Mouse (Mus musculus): ENCODE results near the gene Prrc2a. TPM values are rescaled to one million over a fixed set of nuclear protein-coding genes. Genes with fewer than 3 reads are reported as not detected.

Gene Prrc2a
- polyA plus RNA-seq, 1 experiment from 2014 or later = 244 TPM

GRCm38 (mm10) chr17:35158850-35159593 is 5.7 kb downstream of the Prrc2a start:
- no peak for ATAC-seq (ENCODE audit: insufficient number of reproducible peaks, insufficient read depth, low FRiP score, low TSS enrichment, low read depth)
- 91% methylated on average over 16 of the region's 16 CpGs for WGBS
- peaks cover 36% of the 10 kb centered on the region for H3K4me1 ChIP-seq
- H3K27me3 ChIP-seq = no peaks in the 10 kb centered on the region
- H3K4me2 ChIP-seq = no peak overlapping the region
- H3K36me3 ChIP-seq = peaks cover 90% of the 10 kb centered on the region
- no peak overlapping the region for H3K27ac ChIP-seq
- H3K4me3 ChIP-seq = no peak overlapping the region
- H3K9ac ChIP-seq = no peak overlapping the region
- H3K9me3 ChIP-seq = no peaks in the 10 kb centered on the region

GRCm38 (mm10) chr17:35157661-35158175 is 7.0 kb downstream of the Prrc2a start:
- Histone ChIP-seq H3K27me3 (no peaks in the 10 kb centered on the region), H3K9ac (no peak overlapping the region), H3K36me3 (peaks cover 100% of the 10 kb centered on the region), H3K4me2 (no peak overlapping the region), H3K4me1 (peaks cover 35% of the 10 kb centered on the region), H3K4me3 (no peak overlapping the region), H3K9me3 (no peaks in the 10 kb centered on the region), H3K27ac (no peak overlapping the region)
- no peak for ATAC-seq (ENCODE audit: insufficient number of reproducible peaks, insufficient read depth, low FRiP score, low TSS enrichment, low read depth)
- 90% methylated on average over 8 of the region's 8 CpGs for WGBS

- no peak overlapping the region for H3K4me3 ChIP-seq
- no peak overlapping the region for H3K4me2 ChIP-seq
- H3K9ac ChIP-seq = no peak overlapping the region
- peaks cover 31% of the 10 kb centered on the region for H3K4me1 ChIP-seq
- peaks cover 100% of the 10 kb centered on the region for H3K36me3 ChIP-seq
- WGBS = 92% methylated on average over 8 of the region's 8 CpGs
- no peaks in the 10 kb centered on the region for H3K27me3 ChIP-seq
- no peak for ATAC-seq (ENCODE audit: insufficient number of reproducible peaks, insufficient read depth, low FRiP score, low TSS enrichment, low read depth)
- no peak overlapping the region for H3K27ac ChIP-seq
- H3K9me3 ChIP-seq = no peaks in the 10 kb centered on the region
Measured at GRCm38 (mm10) chr17:35157254-35157653, 7.4 kb downstream of the Prrc2a start.

GRCm38 (mm10) chr17:35156461-35157200 is 8.1 kb downstream of the Prrc2a start:
- Histone ChIP-seq H3K27me3 (no peaks in the 10 kb centered on the region), H3K9ac (0 out of 2 replicates have a peak overlapping the region, but pooled peaks have one; percentile 36), H3K4me3 (no peak overlapping the region), H3K27ac (no peak overlapping the region), H3K9me3 (no peaks in the 10 kb centered on the region), H3K4me1 (peaks cover 24% of the 10 kb centered on the region), H3K36me3 (peaks cover 100% of the 10 kb centered on the region), H3K4me2 (no peak overlapping the region)
- WGBS = 89% methylated on average over 33 of the region's 33 CpGs
- no peak for ATAC-seq (ENCODE audit: insufficient number of reproducible peaks, insufficient read depth, low FRiP score, low TSS enrichment, low read depth)

- peaks cover 98% of the 10 kb centered on the region for H3K36me3 ChIP-seq
- no peaks in the 10 kb centered on the region for H3K27me3 ChIP-seq
- 90% methylated on average over 12 of the region's 12 CpGs for WGBS
- peaks cover 23% of the 10 kb centered on the region for H3K4me1 ChIP-seq
- H3K4me2 ChIP-seq = no peak overlapping the region
- no peak for ATAC-seq (ENCODE audit: insufficient number of reproducible peaks, insufficient read depth, low FRiP score, low TSS enrichment, low read depth)
- no peak overlapping the region for H3K9ac ChIP-seq
- H3K27ac ChIP-seq = peak overlapping the region; percentile 77; the same call in 1 of the 2 replicates
- H3K4me3 ChIP-seq = no peak overlapping the region
- H3K9me3 ChIP-seq = no peaks in the 10 kb centered on the region
Measured at GRCm38 (mm10) chr17:35155451-35155850, 9.2 kb downstream of the Prrc2a start.

GRCm38 (mm10) chr17:35154616-35155015 is 10.1 kb downstream of the Prrc2a start:
- Histone ChIP-seq H3K9ac (peak overlapping the region; percentile 63), H3K4me2 (peak overlapping the region; percentile 5; the same call in 1 of the 2 replicates), H3K4me1 (peaks cover 23% of the 10 kb centered on the region), H3K9me3 (no peaks in the 10 kb centered on the region), H3K4me3 (no peak overlapping the region), H3K27ac (peak overlapping the region; percentile 77), H3K36me3 (peaks cover 98% of the 10 kb centered on the region), H3K27me3 (no peaks in the 10 kb centered on the region)
- no peak for ATAC-seq (ENCODE audit: insufficient number of reproducible peaks, insufficient read depth, low FRiP score, low TSS enrichment, low read depth)
- WGBS = 73% methylated on average over 7 of the region's 7 CpGs

GRCm38 (mm10) chr17:35153931-35154330 is 10.8 kb downstream of the Prrc2a start:
- Histone ChIP-seq H3K9ac (0 out of 2 replicates have a peak overlapping the region, but pooled peaks have one; percentile 63), H3K4me2 (no peak overlapping the region), H3K9me3 (no peaks in the 10 kb centered on the region), H3K4me3 (no peak overlapping the region), H3K4me1 (peaks cover 23% of the 10 kb centered on the region), H3K27ac (peak overlapping the region; percentile 77), H3K36me3 (peaks cover 98% of the 10 kb centered on the region), H3K27me3 (no peaks in the 10 kb centered on the region)
- WGBS = 35% methylated on average over 4 of the region's 4 CpGs
- no peak for ATAC-seq (ENCODE audit: insufficient number of reproducible peaks, insufficient read depth, low FRiP score, low TSS enrichment, low read depth)

GRCm38 (mm10) chr17:35153077-35153476 is 11.6 kb downstream of the Prrc2a start:
- WGBS = 93% methylated on average over 9 of the region's 9 CpGs
- H3K4me3 ChIP-seq = no peak overlapping the region
- peaks cover 98% of the 10 kb centered on the region for H3K36me3 ChIP-seq
- H3K27ac ChIP-seq = no peak overlapping the region
- no peak overlapping the region for H3K9ac ChIP-seq
- H3K4me1 ChIP-seq = peaks cover 23% of the 10 kb centered on the region
- no peak overlapping the region for H3K4me2 ChIP-seq
- ATAC-seq (ENCODE audit: insufficient number of reproducible peaks, insufficient read depth, low FRiP score, low TSS enrichment, low read depth) = no peak
- H3K9me3 ChIP-seq = no peaks in the 10 kb centered on the region
- H3K27me3 ChIP-seq = no peaks in the 10 kb centered on the region

- ATAC-seq (ENCODE audit: insufficient number of reproducible peaks, insufficient read depth, low FRiP score, low TSS enrichment, low read depth) = no peak
- Histone ChIP-seq H3K9me3 (no peaks in the 10 kb centered on the region), H3K36me3 (peaks cover 96% of the 10 kb centered on the region), H3K9ac (no peak overlapping the region), H3K4me1 (peaks cover 23% of the 10 kb centered on the region), H3K4me3 (no peak overlapping the region), H3K4me2 (no peak overlapping the region), H3K27ac (no peak overlapping the region), H3K27me3 (no peaks in the 10 kb centered on the region)
- 93% methylated on average over 4 of the region's 4 CpGs for WGBS
Measured at GRCm38 (mm10) chr17:35152121-35152520, 12.6 kb downstream of the Prrc2a start.

- Histone ChIP-seq H3K4me1 (no peaks in the 10 kb centered on the region), H3K27me3 (no peaks in the 10 kb centered on the region), H3K36me3 (peaks cover 96% of the 10 kb centered on the region), H3K9me3 (no peaks in the 10 kb centered on the region), H3K27ac (peak overlapping the region; percentile 33; the same call in 1 of the 2 replicates), H3K9ac (no peak overlapping the region), H3K4me3 (no peak overlapping the region), H3K4me2 (no peak overlapping the region)
- WGBS = 69% methylated on average over 5 of the region's 5 CpGs
- ATAC-seq (ENCODE audit: insufficient number of reproducible peaks, insufficient read depth, low FRiP score, low TSS enrichment, low read depth) = no peak; the same call in 1 of the 2 replicates
Measured at GRCm38 (mm10) chr17:35147922-35148639, 16.6 kb downstream of the Prrc2a start.

- ATAC-seq (ENCODE audit: insufficient number of reproducible peaks, insufficient read depth, low FRiP score, low TSS enrichment, low read depth) = no peak
- H3K4me2 ChIP-seq = no peak overlapping the region
- H3K27me3 ChIP-seq = no peaks in the 10 kb centered on the region
- H3K4me1 ChIP-seq = no peaks in the 10 kb centered on the region
- peaks cover 96% of the 10 kb centered on the region for H3K36me3 ChIP-seq
- no peak overlapping the region for H3K4me3 ChIP-seq
- H3K9me3 ChIP-seq = no peaks in the 10 kb centered on the region
- peak overlapping the region; percentile 35; the same call in 1 of the 2 replicates for H3K27ac ChIP-seq
- no peak overlapping the region for H3K9ac ChIP-seq
- 64% methylated on average over 3 of the region's 3 CpGs for WGBS
Measured at GRCm38 (mm10) chr17:35147348-35147747, 17.3 kb downstream of the Prrc2a start.
